Mouse (Mus musculus) lung, adult 2 months (tissue): Measurements from ENCODE around the gene Calm3.

Experiments
- CTCF ChIP-seq: fragments of 200-500 bp; IDR thresholded peaks from 2 replicates; pipeline ENCODE4 v1.5.1; 2011; ENCODE audit warnings: mild to moderate bottlenecking, low read length, control low read depth; ENCODE audit not compliant: insufficient read depth
- POLR2A ChIP-seq: fragments of 200-500 bp; IDR thresholded peaks from 2 replicates; pipeline ENCODE4 v1.6.1; 2011; ENCODE audit warnings: low read depth, mild to moderate bottlenecking, control low read depth, low read length, borderline replicate concordance; ENCODE audit errors: extremely low read depth

DNA sequence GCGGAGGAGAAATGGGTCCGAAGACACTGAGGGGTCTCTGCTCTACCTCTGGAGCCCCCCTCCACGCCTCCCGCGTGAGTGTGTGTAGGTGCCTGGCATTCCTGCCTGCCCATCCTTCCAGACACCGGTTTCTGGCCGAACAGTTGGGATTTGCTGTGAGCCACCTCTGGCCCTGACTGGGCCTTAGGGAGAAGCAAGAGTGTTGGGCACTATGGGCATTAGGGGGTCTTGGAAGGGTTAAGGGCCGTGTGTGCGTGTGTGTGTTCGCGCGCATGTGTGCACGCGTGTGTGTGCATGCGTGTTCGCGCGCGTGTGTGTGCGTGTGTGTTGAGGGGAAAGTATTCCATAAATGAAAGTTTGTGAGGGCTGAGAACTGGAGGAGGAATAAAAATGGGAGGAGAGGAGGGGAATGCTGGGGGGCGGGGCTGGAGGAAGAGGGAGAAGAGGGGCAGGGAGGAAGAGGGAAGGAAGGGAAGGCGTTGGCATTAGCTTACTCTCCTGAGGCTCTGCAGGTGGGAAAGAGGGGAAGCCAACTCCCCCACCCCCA lies 23.5 kb upstream of the Calm3 start:
- TF ChIP-seq POLR2A (no peak), CTCF (no peak)
